Mouse (Mus musculus) myocyte (in vitro differentiated cells): ENCODE data around the gene Cntn6.

ENCODE experiments used
- CEBPB ChIP-seq: IDR thresholded peaks from 2 replicates; pipeline ENCODE4 v1.6.1; 2011; ENCODE audit warnings: mild to moderate bottlenecking, moderate library complexity; ENCODE audit not compliant: poor library complexity, insufficient read depth, severe bottlenecking
- E2F4 ChIP-seq: IDR thresholded peaks from one replicate; pipeline ENCODE4 v1.6.1; 2011; ENCODE audit warnings: mild to moderate bottlenecking, control low read depth, moderate library complexity; ENCODE audit not compliant: insufficient read depth
- MAX ChIP-seq: IDR thresholded peaks from one replicate; pipeline ENCODE4 v1.6.1; 2011; ENCODE audit warnings: low read depth, mild to moderate bottlenecking, control low read depth
- MYOD1 ChIP-seq, 3 experiments: IDR thresholded peaks; one replicate each; pipeline ENCODE4 v1.6.1; 2011; ENCODE audit warnings: control low read depth in 2 of 3, low read depth in 2 of 3, mild to moderate bottlenecking in 2 of 3, moderate library complexity in 1 of 3; ENCODE audit not compliant: insufficient read length in 2 of 3, control insufficient read depth in 1 of 3
- MYOG ChIP-seq, 3 experiments: IDR thresholded peaks; one replicate each; pipeline ENCODE4 v1.6.1; 2011; ENCODE audit warnings: control low read depth in 2 of 3, low read depth in 2 of 3, mild to moderate bottlenecking in 2 of 3; ENCODE audit not compliant: insufficient read length in 2 of 3, control insufficient read depth in 1 of 3, insufficient read depth in 1 of 3
- POLR2A ChIP-seq: IDR thresholded peaks from one replicate; pipeline ENCODE4 v1.6.1; 2011; ENCODE audit warnings: low read depth, mild to moderate bottlenecking, control low read depth, moderate library complexity; ENCODE audit not compliant: insufficient read length
- POLR2AphosphoS2 ChIP-seq: IDR thresholded peaks from one replicate; pipeline ENCODE4 v1.6.1; 2011; ENCODE audit warnings: low read depth, control low read depth; ENCODE audit not compliant: insufficient read length
- REST ChIP-seq: IDR thresholded peaks from one replicate; pipeline ENCODE4 v1.6.1; 2011; ENCODE audit warnings: mild to moderate bottlenecking, control low read depth, moderate library complexity; ENCODE audit not compliant: insufficient read depth, insufficient read length
- SRF ChIP-seq: IDR thresholded peaks from one replicate; pipeline ENCODE4 v1.6.1; 2011; ENCODE audit warnings: low read depth; ENCODE audit not compliant: control insufficient read depth, insufficient read length
- TCF12 ChIP-seq: IDR thresholded peaks from one replicate; pipeline ENCODE4 v1.6.1; 2011; ENCODE audit warnings: mild to moderate bottlenecking, control low read depth; ENCODE audit not compliant: poor library complexity, insufficient read depth, severe bottlenecking
- TCF3 ChIP-seq: IDR thresholded peaks from one replicate; pipeline ENCODE4 v1.6.1; 2011; ENCODE audit warnings: low read depth, control low read depth; ENCODE audit not compliant: insufficient read length
- USF1 ChIP-seq: IDR thresholded peaks from one replicate; pipeline ENCODE4 v1.6.1; 2011; ENCODE audit warnings: low read depth, mild to moderate bottlenecking, control low read depth, moderate library complexity

GRCm38 (mm10) chr6:104738999-104739398 is 246.4 kb downstream of the Cntn6 start:
- TF ChIP-seq E2F4: no peak
- TF ChIP-seq USF1: no peak
- TF ChIP-seq MYOG (IDR thresholded peaks at IDR 0.05; ENCODE audit: control insufficient read depth in 1 of 3, insufficient read depth in 1 of 3, insufficient read length in 2 of 3, low read depth in 2 of 3): no peak
- TF ChIP-seq POLR2A: no peak
- TF ChIP-seq MYOD1 (IDR thresholded peaks at IDR 0.05; ENCODE audit: control insufficient read depth in 1 of 3, insufficient read length in 2 of 3, low read depth in 2 of 3): no peak
- TF ChIP-seq POLR2AphosphoS2: no peak
- TF ChIP-seq MAX: no peak
- TF ChIP-seq CEBPB: no peak
- no peak for TF ChIP-seq TCF3
- TF ChIP-seq TCF12: no peak
- TF ChIP-seq REST: no peak
- no peak for TF ChIP-seq SRF
